Mouse (Mus musculus) testis, postnatal 10 days (tissue): ENCODE data around the gene Usp6nl.

Experiments
- DNase-seq: peaks from one replicate; pipeline ENCODE4 v3.0.0; 2021; ENCODE audit warnings: low spot score

Usp6nl gene

GRCm38 (mm10) chr2:6376071-6376470 lies 53.6 kb downstream of the Usp6nl start:
- DNase-seq = no peak

GRCm38 (mm10) chr2:6376941-6377340 lies 54.5 kb downstream of the Usp6nl start:
- no peak for DNase-seq

GRCm38 (mm10) chr2:6378590-6379205 lies 56.2 kb downstream of the Usp6nl start:
- no peak for DNase-seq

GRCm38 (mm10) chr2:6379731-6380212 lies 57.3 kb downstream of the Usp6nl start:
- DNase-seq = no peak

GRCm38 (mm10) chr2:6380401-6380800 lies 57.9 kb downstream of the Usp6nl start:
- no peak for DNase-seq

GRCm38 (mm10) chr2:6384407-6385146 lies 62.1 kb downstream of the Usp6nl start:
- no peak for DNase-seq

GRCm38 (mm10) chr2:6389162-6389561 lies 66.7 kb downstream of the Usp6nl start:
- no peak for DNase-seq

- no peak for DNase-seq
Measured at GRCm38 (mm10) chr2:6391261-6391660, 68.8 kb downstream of the Usp6nl start.

GRCm38 (mm10) chr2:6391940-6392339 lies 69.5 kb downstream of the Usp6nl start:
- no peak for DNase-seq

GRCm38 (mm10) chr2:6395851-6396625 lies 73.6 kb downstream of the Usp6nl start:
- no peak for DNase-seq

GRCm38 (mm10) chr2:6396626-6397146 lies 74.2 kb downstream of the Usp6nl start:
- no peak for DNase-seq

- no peak for DNase-seq
Measured at GRCm38 (mm10) chr2:6397166-6397565, 74.7 kb downstream of the Usp6nl start.

GRCm38 (mm10) chr2:6398826-6399225 lies 76.4 kb downstream of the Usp6nl start:
- no peak for DNase-seq

GRCm38 (mm10) chr2:6401039-6401438 lies 78.6 kb downstream of the Usp6nl start:
- no peak for DNase-seq

- DNase-seq = no peak
Measured at GRCm38 (mm10) chr2:6403375-6403774, 80.9 kb downstream of the Usp6nl start.

- no peak for DNase-seq
Measured at GRCm38 (mm10) chr2:6403991-6404390, 81.5 kb downstream of the Usp6nl start.

- DNase-seq = no peak
Measured at GRCm38 (mm10) chr2:6404627-6405026, 82.2 kb downstream of the Usp6nl start.

GRCm38 (mm10) chr2:6405059-6406033 lies 82.9 kb downstream of the Usp6nl start:
- peak; percentile 80 for DNase-seq

GRCm38 (mm10) chr2:6407711-6408110 lies 85.2 kb downstream of the Usp6nl start:
- DNase-seq = no peak

GRCm38 (mm10) chr2:6412645-6413044 lies 90.2 kb downstream of the Usp6nl start:
- DNase-seq = no peak

GRCm38 (mm10) chr2:6413723-6414122 lies 91.3 kb downstream of the Usp6nl start:
- no peak for DNase-seq
